ENCODE assay signal across 8 mouse cellular contexts in the genomic region with DNA sequence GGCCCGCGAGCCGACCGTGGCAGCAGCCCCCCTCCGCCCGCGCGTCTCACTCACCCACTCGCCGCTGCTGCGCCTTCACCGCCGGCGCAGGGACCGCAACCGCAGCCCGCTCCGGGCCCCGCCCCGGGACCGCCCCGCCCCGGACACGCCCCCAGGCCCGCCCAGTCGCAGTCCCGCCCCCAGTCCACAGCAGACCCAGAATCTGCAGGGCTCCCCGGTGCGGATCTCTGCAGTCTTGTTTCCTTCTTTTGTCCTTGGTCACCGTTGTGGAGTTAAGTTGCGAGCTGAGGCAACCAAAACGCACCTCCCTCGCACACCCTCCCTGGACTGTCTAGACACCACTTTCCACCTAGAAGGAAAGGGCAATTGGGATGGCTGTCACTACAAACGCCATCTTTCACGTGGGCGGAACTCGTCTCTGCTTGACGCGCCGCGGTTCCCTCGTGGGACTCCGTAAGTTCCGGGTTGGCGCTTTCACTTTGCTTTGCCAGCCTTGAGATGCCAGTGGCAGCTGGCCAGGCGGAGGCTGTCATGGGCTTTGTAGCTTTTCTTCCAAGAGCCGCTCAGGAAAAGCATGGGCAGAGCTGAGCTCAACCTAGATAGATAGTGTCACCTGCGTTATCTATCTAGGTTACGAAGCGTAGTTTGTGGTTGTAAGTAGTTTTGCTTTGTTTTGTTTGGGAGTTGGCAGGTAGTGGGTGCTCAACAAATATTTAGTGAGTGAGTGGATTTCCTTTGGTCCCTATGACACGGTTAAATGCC. TPM values are rescaled to one million over a fixed set of nuclear protein-coding genes. Genes with fewer than 3 reads are reported as not detected.
DNase-seq lines count a peak whose midpoint lies in the region; ATAC-seq lines count a peak whose summit lies in the region.

TSS of gene C9orf72 (minus strand) at position 442 of the 762 bp plus-strand sequence.

- WGBS in heart, embryonic 14.5 days: under 1% methylated on average over 51 of the region's 51 CpGs
- WGBS in liver, embryonic 13.5 days (ENCODE audit: insufficient replicate concordance): under 1% methylated on average over 48 of the region's 51 CpGs
- under 1% methylated on average over 38 of the region's 51 CpGs for WGBS in stomach, embryonic 16.5 days

- peak; percentile 76 for DNase-seq in c-Kit-negative CD71-positive TER-119-positive erythroid progenitor cells, embryonic 14.5 days (ENCODE audit: low read depth, low spot score)
- peak; percentile 90 for DNase-seq in fibroblast of lung, adult 2 months (ENCODE audit: low read depth)
- DNase-seq in kidney, postnatal 14 days: peak; percentile 96
- DNase-seq in liver, embryonic 13.5 days: peak; percentile 83
- peak; percentile 95 for DNase-seq in neural tube, embryonic 10.5 days (ENCODE audit: extremely low spot score, low spot score)

- H3K4me2 ChIP-seq in heart, embryonic 14.5 days (ENCODE audit: low read length): peak within 1 kb of the TSS; percentile 88
- H3K4me2 ChIP-seq in liver, embryonic 13.5 days: peak within 1 kb of the TSS; percentile 98
- H3K4me2 ChIP-seq in stomach, embryonic 16.5 days (ENCODE audit: low read depth, low read length): peak within 1 kb of the TSS; percentile 83

- H3K27ac ChIP-seq in heart, embryonic 14.5 days (replicated peaks in 1 of 2; ENCODE audit: control insufficient read depth in 1 of 2, insufficient read depth in 1 of 2, low read depth in 2 of 2, low read length in 2 of 2): peak within 1 kb of the TSS; percentile 82 to 86
- H3K27ac ChIP-seq in liver, embryonic 13.5 days: peak within 1 kb of the TSS; percentile 45
- H3K27ac ChIP-seq in stomach, embryonic 16.5 days (ENCODE audit: low read length): peak within 1 kb of the TSS; percentile 80

- H3K27me3 ChIP-seq in heart, embryonic 14.5 days (ENCODE audit: control insufficient read depth, insufficient read depth, low read length): no peaks in the 10 kb centered on the region
- no peaks in the 10 kb centered on the region for H3K27me3 ChIP-seq in liver, embryonic 13.5 days
- no peaks in the 10 kb centered on the region for H3K27me3 ChIP-seq in stomach, embryonic 16.5 days (ENCODE audit: control insufficient read depth, insufficient read depth, low read length)

- H3K36me3 ChIP-seq in heart, embryonic 14.5 days (ENCODE audit: control insufficient read depth, insufficient read depth, low read length): no peaks in the 10 kb centered on the region
- no peaks in the 10 kb centered on the region for H3K36me3 ChIP-seq in liver, embryonic 13.5 days
- H3K36me3 ChIP-seq in stomach, embryonic 16.5 days (ENCODE audit: control insufficient read depth, insufficient read depth, low read length): no peaks in the 10 kb centered on the region

- H3K4me3 ChIP-seq in heart, embryonic 14.5 days (ENCODE audit: control insufficient read depth in 1 of 2, insufficient read depth in 1 of 2, low read depth in 1 of 2, low read length in 2 of 2): peak within 1 kb of the TSS; percentile 92 to 93
- peak within 1 kb of the TSS; percentile 84 for H3K4me3 ChIP-seq in liver, embryonic 13.5 days (replicated peaks)
- peak within 1 kb of the TSS; percentile 98 for H3K4me3 ChIP-seq in stomach, embryonic 16.5 days (replicated peaks; ENCODE audit: low read length)

- H3K9ac ChIP-seq in heart, embryonic 14.5 days (ENCODE audit: low read length): peak within 1 kb of the TSS; percentile 93
- peak within 1 kb of the TSS; percentile 85 for H3K9ac ChIP-seq in liver, embryonic 13.5 days
- H3K9ac ChIP-seq in stomach, embryonic 16.5 days (ENCODE audit: low read length): peak within 1 kb of the TSS; percentile 96

- H3K4me1 ChIP-seq in heart, embryonic 14.5 days (ENCODE audit: control insufficient read depth in 2 of 2, insufficient read depth in 2 of 2, low read length in 2 of 2): peaks cover 0 to 7% of the 10 kb centered on the region in 2 experiments; a peak in 3 of 4 replicates
- H3K4me1 ChIP-seq in liver, embryonic 13.5 days (replicated peaks): peaks cover 26% of the 10 kb centered on the region
- 0 out of 2 replicates have a peak, but pooled peaks cover 4% of the 10 kb centered on the region for H3K4me1 ChIP-seq in stomach, embryonic 16.5 days (ENCODE audit: control insufficient read depth, insufficient read depth, low read length)

- no peaks in the 10 kb centered on the region for H3K9me3 ChIP-seq in heart, embryonic 14.5 days (ENCODE audit: control insufficient read depth, low read length)
- no peaks in the 10 kb centered on the region for H3K9me3 ChIP-seq in liver, embryonic 13.5 days (replicated peaks)
- H3K9me3 ChIP-seq in stomach, embryonic 16.5 days (replicated peaks; ENCODE audit: control insufficient read depth, low read length): no peaks in the 10 kb centered on the region

- peak; percentile 84 for ATAC-seq in CD4-positive, CD25-positive, alpha-beta regulatory T cell, adult 4 months
- ATAC-seq in heart, embryonic 14.5 days (ENCODE audit: insufficient number of reproducible peaks, insufficient read depth, low FRiP score, low read depth): peak; percentile 99
- ATAC-seq in liver, embryonic 13.5 days (ENCODE audit: low read depth): peak; percentile 96
- ATAC-seq in stomach, embryonic 16.5 days (ENCODE audit: insufficient read depth, low FRiP score): peak; percentile 98

RNA-seq across cellular contexts. Expression of gene C9orf72, which starts in this region (rescaled TPM):
- 10 to 100 TPM; 11.7 to 19.7 TPM for polyA plus RNA-seq in CD4-positive, CD25-positive, alpha-beta regulatory T cell, adult 4 months (2017; shearing (Covaris generic))
- 25.7 and 27.3 TPM in 2 replicates for polyA plus RNA-seq in heart, embryonic 14.5 days (2014; fragmentation: Nextera tagmentation; extraction: Ambion mirVana)
- polyA plus RNA-seq in liver, embryonic 13.5 days (2015; fragmentation: Nextera tagmentation; extraction: Ambion mirVana): 2.7 and 4.1 TPM in 2 replicates
- 12.9 and 14.3 TPM in 2 replicates for polyA plus RNA-seq in stomach, embryonic 16.5 days (2015; fragmentation: Nextera tagmentation; extraction: Ambion mirVana)

Comparison
In these comparisons a context has a peak if more than half of its experiments do, and no peak if none do; other contexts are left out.
1. Peak in every context shown above with its lines: DNase-seq, ATAC-seq, H3K4me3 ChIP-seq and H3K27ac ChIP-seq.